Mouse (Mus musculus): ENCODE measurements around the gene Cryba4.

Cryba4 gene

DNA sequence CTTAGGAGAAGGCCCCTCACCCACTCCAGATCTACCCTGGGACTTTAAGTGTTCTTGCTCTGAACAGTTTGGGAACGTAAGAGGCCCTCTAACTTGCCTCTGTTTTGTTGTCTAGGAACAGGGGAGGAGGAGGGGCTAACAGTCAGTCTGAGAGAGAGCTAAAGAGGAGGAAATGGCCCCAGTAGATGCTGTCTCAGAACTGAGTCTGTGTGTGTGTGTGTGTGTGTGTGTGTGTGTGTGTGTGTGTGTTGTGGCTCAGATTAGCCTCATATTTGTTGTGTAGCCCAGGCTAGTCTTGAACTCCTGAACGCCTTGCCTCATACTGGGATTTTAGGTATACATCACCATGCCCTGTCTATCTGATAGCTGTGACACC lies 34.3 kb upstream of the Cryba4 start:
- DNase-seq (ENCODE audit: low spot score) = no peak

- no peak for DNase-seq (ENCODE audit: low spot score)
Measured at GRCm38 (mm10) chr5:112285548-112286085, 33.3 kb upstream of the Cryba4 start.

- DNase-seq (ENCODE audit: low spot score) = no peak
Measured at GRCm38 (mm10) chr5:112284203-112284582, 31.9 kb upstream of the Cryba4 start.

GRCm38 (mm10) chr5:112283543-112284202 lies 31.4 kb upstream of the Cryba4 start:
- DNase-seq (ENCODE audit: low spot score) = no peak

DNA sequence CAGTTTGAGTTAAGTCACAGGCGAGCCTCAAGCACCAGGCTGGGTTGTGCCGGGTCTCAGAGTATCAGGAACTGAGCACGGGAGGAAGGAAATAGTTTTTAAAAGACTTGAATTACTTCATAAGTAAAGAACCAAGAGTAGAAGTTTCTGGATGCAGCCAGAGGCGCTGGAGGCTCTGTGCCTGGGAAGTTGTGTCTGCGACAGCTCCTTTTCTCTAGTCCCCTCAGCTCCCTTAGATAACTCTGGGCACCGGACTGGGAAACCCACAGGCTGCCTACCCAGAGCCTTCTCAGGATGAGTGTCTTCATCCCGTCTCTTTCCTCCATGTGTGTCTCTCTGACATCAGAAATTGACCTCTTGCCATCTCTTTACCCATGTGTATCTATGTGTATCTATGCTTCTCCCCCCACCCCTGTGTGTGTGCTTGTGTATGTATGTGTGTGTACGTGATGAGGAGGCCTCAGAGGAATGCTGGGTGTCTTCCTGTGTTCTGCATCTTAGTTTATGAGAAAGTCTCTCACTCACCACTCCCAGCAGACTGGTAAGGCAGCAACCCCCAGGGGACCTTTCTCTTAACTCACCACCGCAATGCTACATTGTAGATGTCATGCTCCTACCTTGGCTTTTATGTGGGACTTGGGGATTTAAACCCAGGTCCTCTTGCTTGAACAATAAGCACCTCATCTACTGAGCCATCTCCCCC lies 30.6 kb upstream of the Cryba4 start:
- DNase-seq (ENCODE audit: low spot score) = no peak

GRCm38 (mm10) chr5:112282123-112282779 lies 29.9 kb upstream of the Cryba4 start:
- DNase-seq (ENCODE audit: low spot score) = no peak

DNA sequence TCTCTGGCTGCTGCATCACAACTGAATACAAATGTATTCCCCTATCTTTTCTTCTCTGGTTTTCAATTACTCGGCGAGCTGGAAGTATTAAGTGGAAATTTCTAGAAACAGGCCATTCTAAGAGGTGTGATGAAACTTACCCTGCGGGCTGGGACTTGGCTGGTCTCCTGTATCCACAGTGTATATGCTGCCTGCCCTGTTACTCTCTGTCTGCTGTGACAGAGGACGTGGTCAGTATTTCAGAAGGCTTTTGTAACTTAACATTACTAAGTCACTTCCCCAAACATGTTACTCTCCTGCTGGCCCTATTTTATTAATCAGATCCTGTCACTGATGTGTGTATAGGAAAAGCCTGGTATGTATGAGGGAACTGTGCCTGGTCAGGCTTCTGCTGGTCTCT lies 29.4 kb upstream of the Cryba4 start:
- DNase-seq (ENCODE audit: low spot score) = no peak

DNA sequence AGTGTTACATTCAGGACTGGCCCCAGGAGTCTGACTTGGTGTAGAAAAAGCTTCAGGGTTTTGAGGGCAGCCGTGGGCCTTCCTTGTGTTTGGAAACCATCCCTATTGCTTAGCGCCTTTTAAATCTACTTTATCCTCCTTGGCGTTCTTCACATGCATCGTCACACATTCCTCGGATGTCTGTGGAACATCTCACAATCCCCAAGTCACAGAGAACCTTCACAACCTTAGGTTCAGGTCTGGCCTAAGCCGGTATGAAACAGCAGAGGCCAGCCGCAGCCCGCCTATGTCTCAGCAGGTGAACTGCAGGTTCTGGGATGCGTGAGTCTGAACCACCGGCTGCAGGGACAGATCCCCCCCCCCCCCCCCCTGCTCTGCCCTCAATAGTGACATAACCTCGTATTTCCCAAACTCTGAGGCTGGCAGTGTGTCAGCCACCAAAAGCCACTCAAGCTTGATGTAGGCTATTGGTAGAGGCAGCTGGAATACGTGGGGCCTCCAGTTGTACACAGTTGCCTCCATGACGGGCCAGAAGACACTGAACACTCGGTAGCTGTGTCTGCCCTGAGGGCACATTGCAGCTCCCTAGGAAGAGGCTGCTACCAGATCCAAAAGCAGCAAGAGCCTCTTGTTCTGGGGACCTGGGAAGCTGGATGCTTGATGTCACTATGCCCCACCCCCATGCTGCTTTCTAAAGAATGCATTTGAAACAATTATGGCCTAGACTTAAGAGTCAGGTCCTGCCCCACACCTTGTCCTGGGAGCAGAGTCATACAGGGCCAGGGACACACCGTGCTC lies 28.7 kb upstream of the Cryba4 start:
- DNase-seq (ENCODE audit: low spot score) = no peak

GRCm38 (mm10) chr5:112280151-112280550 lies 27.8 kb upstream of the Cryba4 start:
- no peak for DNase-seq (ENCODE audit: low spot score)

DNA sequence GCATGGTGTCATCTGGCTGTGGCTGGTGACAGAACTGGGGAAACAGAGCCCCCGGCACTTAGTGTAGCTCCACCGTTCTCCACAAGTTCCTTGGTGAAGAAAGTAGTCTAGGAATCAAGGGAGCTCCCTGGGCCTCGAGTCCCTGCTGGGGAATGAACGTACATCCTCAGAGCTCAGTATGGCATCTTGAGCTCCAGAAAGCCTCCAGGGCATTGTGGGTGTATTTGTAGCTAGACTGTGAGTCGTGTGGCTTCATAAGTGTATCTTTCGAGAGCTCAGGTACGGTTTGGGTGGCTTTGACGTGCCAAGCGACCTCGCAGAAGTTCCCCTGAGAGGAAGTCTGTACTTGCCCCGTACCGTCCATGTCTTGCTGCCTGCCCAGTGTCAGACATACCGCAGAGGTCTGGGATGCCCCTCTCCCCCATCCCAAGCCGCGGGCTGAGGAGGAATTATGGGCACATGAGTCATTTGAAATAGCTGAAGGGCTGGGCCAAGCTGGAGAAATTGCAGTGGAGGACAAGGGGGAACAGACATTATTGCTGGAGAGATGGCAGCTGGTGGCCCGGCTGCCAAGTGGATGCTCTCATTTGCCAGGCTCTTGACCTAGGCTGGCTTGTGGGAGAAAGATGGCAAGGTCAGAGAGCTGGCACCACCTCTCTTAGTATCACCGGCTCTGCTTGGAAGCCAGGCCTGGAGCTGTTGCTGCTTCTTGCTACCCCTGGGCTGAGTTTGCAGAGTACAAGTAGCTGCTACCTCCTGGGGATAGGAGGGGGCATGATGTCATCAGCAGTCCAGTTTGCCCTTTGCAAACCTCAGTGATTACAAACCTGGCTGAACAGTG lies 27.1 kb upstream of the Cryba4 start:
- DNase-seq (ENCODE audit: low spot score) = no peak

DNA sequence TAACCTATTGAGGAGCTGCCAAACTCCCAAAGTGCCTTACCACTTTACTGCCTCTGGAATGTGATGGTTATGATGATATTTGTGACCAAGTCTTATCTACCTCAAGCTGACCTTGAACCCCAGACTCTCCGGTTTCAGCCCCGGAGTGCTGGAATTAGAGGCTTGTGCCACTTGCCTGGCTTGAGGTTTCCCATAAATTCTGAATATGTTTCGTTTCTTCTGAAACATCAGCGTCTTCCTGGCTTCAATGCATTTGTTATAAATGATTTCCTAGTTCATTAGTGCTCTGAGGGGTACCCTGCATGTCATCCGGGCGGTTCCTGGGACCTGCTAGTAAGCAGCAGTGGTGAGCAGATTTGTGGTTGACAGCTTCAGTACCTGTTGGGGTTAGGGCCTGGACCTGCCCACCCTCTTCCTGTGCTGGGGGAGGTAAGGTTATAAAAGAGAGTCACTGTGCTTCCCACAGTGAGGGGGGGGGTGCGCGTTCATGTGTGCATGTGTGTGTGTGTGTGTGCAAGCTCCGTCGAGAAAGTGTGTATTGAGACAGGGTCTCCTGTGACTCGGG lies 25.7 kb upstream of the Cryba4 start:
- no peak for DNase-seq (ENCODE audit: low spot score)

DNA sequence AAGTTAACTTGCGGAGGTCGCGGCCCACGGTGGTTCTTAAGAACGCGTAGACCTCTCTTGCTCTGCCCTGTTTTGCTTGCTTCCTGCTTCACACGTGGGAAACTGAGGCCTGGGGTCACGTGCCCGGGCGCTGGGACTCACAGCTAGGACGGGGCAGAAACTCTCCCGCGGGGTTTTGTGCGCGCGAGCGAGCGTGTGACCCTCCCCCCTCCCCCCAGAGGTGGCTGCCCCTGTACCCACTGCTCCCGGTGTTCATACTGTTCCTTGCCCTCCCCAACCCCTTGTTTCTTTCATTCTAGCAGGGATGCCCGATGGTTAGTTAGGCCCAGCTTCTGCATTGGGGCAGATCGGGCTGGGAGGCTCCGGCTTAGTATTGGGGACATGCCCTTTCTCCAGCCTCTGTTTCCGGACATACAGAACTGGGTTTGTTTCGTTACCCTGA lies 24.6 kb upstream of the Cryba4 start:
- DNase-seq (ENCODE audit: low spot score) = peak; percentile 60

- DNase-seq (ENCODE audit: low spot score) = peak; percentile 100
Measured at GRCm38 (mm10) chr5:112276267-112276873, 24.1 kb upstream of the Cryba4 start, which contains the start of gene Tpst2. Tpst2 (plus strand) TSS chr5:112276691.

- DNase-seq (ENCODE audit: low spot score) = no peak
Measured at GRCm38 (mm10) chr5:112275021-112275804, 22.9 kb upstream of the Cryba4 start.

DNA sequence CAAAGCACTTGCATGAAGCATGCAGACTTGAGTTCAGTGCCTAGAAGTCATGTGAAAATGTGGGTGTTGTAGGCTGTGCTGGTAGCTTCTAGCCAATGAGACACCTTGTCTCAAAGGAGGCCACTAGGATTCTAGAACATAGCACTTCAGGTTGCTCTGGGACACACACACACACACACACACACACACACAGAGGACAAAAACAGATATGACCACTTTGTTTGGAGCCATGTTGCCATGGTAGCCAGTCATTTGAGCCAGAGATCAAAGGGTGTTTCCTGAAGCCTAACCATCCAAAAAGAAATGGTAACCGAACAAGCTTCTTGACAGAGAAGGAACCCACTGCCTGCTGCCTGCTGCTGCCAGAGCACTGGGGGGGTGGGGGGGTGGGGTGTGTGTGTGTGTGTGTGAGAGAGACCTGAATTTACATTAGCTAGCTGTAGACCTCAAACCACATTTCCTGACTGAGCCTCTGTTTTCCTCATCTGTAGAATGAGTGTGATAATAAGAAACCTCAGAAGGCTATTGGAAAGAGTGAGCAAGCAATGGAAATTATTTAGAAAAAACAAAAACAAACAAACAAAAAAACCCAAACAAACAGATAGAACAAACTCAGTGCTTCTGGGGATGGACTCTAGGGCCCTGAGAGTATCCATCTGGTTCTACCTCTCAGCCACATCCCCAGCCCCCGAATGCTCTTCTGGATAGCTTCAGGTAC lies 21.6 kb upstream of the Cryba4 start:
- peak; percentile 42 for DNase-seq (ENCODE audit: low spot score)

- DNase-seq (ENCODE audit: low spot score) = no peak
Measured at GRCm38 (mm10) chr5:112272934-112273333, 20.6 kb upstream of the Cryba4 start.

DNA sequence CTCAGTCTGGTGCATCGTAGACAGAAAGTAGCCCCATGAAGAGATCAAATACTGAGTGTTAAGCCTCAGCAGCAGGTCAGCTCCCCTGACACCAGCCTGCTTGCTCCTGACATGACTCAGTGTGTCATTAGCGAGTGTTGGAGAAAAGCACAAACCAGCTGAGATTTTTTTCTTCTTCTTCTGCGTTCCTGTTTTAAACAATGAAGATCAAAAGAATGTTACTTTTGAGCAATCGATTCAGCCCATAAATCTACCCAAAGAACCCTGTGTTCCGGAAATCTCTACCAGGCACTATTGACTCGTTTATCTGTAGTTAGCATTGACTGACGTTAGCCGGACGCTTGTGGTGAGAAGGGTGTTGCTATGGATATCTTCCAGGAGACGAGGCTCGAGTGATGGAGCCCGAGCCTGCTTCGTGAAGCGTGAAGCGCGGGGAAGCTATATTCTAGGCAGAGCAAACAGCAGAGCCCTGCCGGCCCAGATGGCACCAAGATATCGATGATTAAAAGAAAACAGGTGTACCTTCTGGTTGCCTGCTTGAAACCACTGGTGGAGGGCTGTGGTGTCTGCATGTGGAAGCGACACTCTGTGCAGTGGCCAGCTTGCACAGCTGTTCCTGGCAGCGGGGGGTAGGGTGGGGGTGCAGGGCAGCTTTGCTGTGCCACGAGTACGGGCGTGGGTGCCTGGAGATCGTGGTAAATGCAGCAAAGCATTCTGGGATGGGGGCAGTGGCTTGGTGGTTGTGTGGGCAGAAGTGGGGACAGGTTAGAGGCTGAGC lies 18.6 kb upstream of the Cryba4 start:
- DNase-seq (ENCODE audit: low spot score) = peak; percentile 39
